Mouse (Mus musculus): ENCODE data around the gene Ppp2r5b.

DNA sequence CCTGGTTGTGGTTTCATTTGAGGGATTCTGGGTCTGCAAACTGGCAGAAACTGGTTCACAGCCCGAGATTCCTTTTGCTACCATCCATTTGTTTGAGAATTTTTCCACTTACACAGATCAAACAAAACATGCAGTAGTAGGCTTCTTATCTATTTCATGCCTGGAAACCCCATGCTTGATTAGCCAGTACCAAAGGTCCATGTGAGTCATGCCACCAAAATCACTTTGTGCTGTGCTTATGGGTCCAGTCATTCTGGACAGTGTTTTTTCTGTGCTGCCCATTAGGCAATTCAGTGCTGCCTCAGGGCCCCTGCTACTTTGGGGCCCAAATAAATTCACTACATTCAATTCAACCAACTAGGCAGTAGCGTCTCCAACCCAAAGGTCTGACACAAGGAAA, 31.4 kb downstream of the Ppp2r5b start:
- TF ChIP-seq POLR2A (IDR thresholded peaks at IDR 0.05; ENCODE audit: borderline replicate concordance, insufficient read depth, low read length) (no peak), CTCF (IDR thresholded peaks at IDR 0.05; ENCODE audit: borderline replicate concordance, insufficient read depth, low read depth, low read length) (no peak)
